Mouse (Mus musculus) neutrophil, adult 83 days (primary cell): Measurements from ENCODE around the gene Alkbh6. TPM values are rescaled to one million over a fixed set of nuclear protein-coding genes. Genes with fewer than 3 reads are reported as not detected.

Experiments used
- total RNA-seq, 2 experiments: library from RNA; stranded (reverse); gene quantifications; one replicate each; pipeline ENCODE4 v1.2.4; 2023

Gene Alkbh6
- 10 to 100 TPM; 11.1 to 13.8 TPM for total RNA-seq

DNA sequence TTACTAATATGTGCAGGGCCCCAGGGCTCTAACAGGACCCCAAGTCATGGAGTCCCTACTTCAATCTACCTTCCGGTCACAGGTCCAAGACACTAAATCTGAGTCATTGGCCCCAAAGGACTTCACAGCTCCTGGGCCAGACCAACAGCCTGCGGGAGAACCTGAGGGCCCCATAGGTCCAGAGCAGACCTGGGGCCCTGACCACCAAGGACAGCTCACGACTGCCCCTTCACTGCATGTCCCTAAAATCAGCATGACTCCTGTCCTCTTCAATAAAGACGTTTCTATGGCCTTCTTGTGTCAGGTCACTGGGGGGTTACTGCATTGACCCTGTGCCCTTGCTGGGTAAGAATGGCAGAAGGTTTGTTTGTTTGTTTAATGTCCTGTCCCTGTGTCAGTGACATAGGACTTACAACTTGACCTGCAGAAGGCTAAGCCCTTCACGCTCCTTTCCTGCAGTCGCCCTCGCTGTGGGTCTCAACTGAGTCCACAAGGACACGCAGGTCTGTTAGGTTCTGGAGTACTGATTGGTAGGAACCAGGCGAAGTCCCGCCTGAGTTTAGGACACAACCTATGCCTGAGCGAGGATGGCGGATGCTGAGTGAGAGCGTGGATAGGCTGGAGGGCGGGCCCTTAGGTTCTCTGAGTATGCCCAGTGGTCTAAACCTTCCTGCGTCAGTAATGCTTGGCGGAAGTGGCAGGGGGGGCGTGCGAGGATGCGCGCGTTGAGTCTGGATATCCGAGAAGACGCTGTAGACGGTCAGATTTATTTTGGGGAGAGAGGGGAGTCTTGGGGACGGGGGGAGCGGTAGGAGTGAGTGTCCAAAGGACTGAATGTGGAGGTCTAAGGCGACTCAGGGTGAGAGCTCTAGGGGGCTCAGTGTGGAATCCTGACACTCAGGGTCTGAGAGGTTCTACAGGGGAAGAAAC, at the start of gene Alkbh6:
TSS of gene Alkbh6 (plus strand) at position 642 of the 930 bp plus-strand sequence.

DNA sequence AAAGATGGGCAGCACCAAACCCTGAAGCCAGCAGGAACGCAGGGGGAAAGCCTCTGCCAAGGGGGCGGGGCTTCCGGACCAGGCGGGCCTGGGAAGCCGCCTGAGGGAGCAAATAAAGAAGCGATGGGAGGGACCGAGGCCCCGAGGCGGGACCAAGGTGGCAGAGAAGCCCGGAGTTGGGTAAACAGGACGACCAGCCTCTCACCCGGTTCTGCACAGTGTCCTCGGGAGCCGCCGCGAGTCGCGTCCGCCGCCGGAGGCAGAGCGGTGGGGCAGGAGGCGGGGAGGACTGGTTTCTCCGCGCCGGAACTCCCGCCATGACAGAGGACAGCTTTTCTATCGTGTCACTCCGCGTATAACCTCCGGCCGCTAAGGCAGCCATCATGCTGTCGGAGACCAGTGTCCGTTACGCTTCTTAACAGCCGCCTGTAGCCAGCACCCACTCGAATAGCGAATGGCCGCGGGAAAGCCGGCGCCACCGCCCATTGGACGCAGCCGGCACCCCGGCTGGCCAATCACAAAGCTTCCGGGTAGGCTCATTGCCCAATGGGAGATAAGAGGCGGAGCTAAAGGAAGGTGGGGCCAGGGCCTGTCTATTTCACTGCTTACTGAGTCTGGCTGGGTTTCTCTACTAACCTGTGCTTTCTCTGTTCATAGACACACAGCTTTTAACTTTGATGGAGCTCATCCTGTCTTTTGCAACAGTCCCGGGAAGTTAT, 28.4 kb upstream of the Alkbh6 start, which contains the start of the genes Thap8 and Wdr62:
TSS of gene Thap8 (plus strand) at position 144 of the 719 bp plus-strand sequence.
TSS of gene Wdr62 (minus strand) at position 469 of the 719 bp plus-strand sequence.

DNA sequence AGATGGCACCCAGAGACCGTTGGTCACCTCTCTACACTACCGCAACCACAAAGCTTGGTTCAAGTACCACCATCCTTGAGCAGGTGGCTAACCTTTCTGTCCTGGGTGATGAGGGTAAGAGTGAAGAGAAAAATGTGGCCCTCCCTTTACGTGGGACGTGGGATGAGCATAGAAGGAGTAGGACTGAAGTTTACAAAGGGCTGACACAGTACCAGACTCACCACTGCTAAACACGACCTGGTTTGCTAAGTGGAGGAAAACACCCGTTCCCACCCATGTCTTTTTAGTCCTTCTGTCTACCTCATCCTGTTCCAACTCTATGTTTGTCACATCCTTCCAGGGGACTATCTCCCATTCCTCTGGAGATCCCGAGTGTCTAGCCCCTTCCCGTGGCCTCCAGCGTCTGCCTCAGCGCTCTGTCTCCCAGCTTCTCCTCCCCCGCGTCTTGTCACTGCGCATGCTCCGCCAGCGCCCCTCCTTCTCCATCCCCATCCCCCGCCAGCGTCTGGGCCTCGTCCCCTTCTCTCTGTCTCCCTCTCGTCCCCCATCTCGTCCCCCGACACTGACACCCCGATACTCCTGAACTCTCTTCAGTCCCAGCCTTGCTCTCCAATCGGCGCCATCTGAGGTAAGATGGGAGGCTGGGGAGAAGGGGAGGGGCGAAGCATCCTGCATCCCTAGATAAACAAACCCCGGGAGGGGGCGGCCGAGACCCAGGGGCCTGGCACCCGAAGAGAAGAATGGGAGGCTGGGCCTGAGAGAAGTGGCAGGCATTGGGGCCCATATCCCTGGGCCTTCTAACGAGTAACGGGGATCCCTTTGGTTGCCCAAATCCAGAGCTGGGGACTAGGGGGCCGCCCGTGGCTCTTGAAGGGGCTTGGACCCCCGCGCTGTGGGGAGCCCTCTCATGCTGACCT, 17.0 kb upstream of the Alkbh6 start, which contains the start of gene Clip3:
TSS of gene Clip3 (plus strand) at position 514 of the 917 bp plus-strand sequence.

DNA sequence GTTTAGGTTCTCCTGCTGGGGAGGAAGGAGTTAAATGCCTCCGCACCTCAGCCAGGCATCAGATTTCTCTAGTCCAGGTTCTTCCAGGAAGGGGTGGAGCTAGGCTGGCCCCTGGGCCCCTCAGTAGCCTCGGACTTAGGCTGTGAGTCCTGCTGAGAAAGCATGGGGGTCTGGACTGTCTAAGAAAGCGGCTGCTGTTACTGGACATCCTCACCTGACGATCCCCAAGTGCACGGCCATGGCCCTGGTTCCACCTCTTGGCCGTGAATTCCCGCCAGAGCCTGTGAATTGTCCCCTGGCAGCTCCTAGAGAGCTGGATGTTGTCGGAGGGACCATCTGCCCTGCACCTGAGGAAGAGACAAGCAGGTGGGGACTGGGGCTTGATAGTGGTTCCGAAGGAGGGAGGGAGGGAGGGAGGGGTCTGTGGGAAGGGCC, 6.2 kb downstream of the Alkbh6 start, which contains the start of gene Syne4:
TSS of gene Syne4 (plus strand) at position 87 of the 435 bp plus-strand sequence.

DNA sequence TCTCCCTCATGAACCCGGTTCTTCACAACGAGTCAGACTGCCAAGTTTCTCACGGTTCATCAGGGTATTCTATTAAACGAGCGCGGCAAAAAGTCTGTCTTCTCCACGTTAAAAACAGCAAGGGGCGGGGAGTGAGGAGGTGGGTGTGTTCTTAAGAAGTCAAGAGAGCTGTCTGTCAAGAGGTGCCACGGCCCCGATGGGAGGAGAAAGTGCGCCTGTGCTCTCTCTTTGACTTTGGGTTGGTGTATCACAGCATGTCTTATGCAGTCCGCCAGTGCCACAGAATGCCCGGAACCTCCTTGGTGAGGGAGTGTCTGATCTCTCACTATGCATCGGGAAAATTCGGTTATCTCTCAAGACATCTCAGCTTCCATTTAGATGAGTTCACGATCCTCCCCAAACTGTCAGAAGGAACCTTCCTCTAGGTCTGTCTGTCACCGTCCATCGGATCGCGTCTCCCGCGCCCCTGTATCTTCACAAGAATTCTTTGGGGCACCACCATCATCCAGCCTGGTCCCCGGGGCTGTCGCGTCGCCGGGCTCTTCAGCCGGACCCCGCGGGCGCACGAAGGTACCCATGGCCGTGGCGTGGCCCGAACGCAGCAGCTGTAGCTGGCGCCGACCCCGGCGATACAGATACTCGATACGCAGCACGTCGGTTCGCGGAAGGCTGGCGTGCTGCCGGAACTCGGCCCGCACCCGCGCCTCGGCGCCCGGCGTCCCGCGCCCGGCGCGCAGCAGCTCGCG, 13.2 kb downstream of the Alkbh6 start, which contains the start of gene E130208F15Rik:
TSS of gene E130208F15Rik (plus strand) at position 202 of the 746 bp plus-strand sequence.

DNA sequence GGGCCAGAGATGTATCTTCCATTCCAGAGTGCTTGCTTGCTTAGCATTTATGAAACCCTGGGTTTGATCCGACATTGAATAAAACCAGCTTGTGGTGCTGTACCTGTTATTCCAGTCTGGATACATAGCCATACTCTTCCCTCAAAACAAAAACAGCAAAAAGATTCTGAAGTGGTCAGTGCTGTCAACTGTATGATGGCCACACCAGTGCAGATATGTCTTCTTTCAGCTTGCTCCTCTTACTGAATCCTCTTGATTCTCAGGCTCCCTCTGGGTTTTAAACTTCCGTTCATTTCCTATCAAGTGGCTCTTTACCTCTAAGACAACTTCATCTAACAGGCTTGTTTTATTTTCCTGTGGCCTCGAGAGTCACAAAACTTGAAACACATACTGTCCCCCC, 15.3 kb downstream of the Alkbh6 start, which contains the start of gene Sdhaf1:
TSS of gene Sdhaf1 (minus strand) at position 101 of the 400 bp plus-strand sequence.

DNA sequence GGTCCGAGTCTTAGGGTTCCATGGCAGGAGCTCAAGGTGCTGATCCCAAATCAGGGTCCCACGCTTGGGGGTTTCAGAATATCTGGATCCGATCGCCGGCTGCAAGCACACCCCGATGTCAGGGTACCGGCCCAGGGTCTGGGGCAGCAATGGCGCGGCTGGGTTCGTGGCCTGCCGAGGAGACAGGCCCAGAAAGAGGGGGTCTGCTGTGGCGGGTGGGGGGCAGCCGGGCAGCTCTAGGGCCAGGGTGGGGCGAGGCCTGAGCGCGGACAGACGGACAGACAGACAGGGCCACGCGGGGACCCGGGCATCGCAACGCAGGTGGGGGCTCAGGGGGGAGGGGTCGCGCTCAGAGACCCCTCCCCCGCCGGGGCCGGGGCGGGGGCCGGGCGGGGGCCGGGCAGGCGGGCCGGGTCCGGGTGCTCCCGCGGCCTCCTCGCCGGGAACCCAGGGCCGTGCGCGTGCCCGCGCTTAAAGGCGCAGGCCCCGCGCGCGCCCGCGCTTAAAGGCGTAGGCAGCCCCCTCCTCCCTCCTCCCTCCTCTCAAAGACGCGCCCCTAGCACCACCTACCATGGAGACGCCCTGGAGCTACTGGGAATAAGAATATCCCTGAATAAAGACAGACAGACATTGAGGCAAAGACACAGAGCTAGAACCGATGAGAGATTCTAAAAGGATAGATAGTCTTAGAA, 54.3 kb downstream of the Alkbh6 start, which contains the start of gene Lrfn3:
TSS of gene Lrfn3 (minus strand) at position 121 of the 692 bp plus-strand sequence.

Other genes starting within 250 kb of the Alkbh6 start
- gene Zfp82, start 235.8 kb upstream of the Alkbh6 start, total RNA-seq, result under 1 TPM; 0.75 to 0.86 TPM
- not detected for gene Gm26920, start 218.3 kb upstream of the Alkbh6 start, total RNA-seq
- 1 to 10 TPM in 1 of 2 experiments, under 1 TPM in 1; 0.92 to 1.0 TPM for gene Zfp566, start 218.2 kb upstream of the Alkbh6 start, total RNA-seq
- gene Zfp260, start 213.9 kb upstream of the Alkbh6 start, total RNA-seq, result 10 to 100 TPM in 1 of 2 experiments, 1 to 10 TPM in 1; 7.2 to 10.1 TPM
- gene Zfp382, start 186.8 kb upstream of the Alkbh6 start, total RNA-seq, result 1 to 10 TPM; 7.1 to 9.1 TPM
- gene Zfp146, start 139.0 kb upstream of the Alkbh6 start, total RNA-seq, result 10 to 100 TPM; 14.2 to 16.0 TPM
- 1 to 10 TPM in 1 of 2 experiments, not detected in 1; 1.4 TPM for gene Cox7a1, start 124.6 kb upstream of the Alkbh6 start, total RNA-seq
- 100 to 1,000 TPM; 216 to 218 TPM for gene Capns1, start 109.9 kb upstream of the Alkbh6 start, total RNA-seq
- gene Polr2i, start 76.8 kb upstream of the Alkbh6 start, total RNA-seq, result 10 to 100 TPM; 29.7 to 30.5 TPM
- 10 to 100 TPM; 47.2 to 53.8 TPM for gene Tbcb, start 76.4 kb upstream of the Alkbh6 start, total RNA-seq
- gene Ovol3, start 73.0 kb upstream of the Alkbh6 start, total RNA-seq, result not detected
- 1 to 10 TPM; 1.0 to 1.1 TPM for gene Thap8, start 28.6 kb upstream of the Alkbh6 start, total RNA-seq
- gene Wdr62, start 28.3 kb upstream of the Alkbh6 start, total RNA-seq, result 10 to 100 TPM; 15.1 to 21.7 TPM
- not detected for gene Clip3, start 17.0 kb upstream of the Alkbh6 start, total RNA-seq
- under 1 TPM in 1 of 2 experiments, not detected in 1; 0.77 TPM for gene Syne4, start 6.1 kb downstream of the Alkbh6 start, total RNA-seq
- under 1 TPM; 0.31 to 0.33 TPM for gene E130208F15Rik, start 13.0 kb downstream of the Alkbh6 start, total RNA-seq
- gene Sdhaf1, start 15.2 kb downstream of the Alkbh6 start, total RNA-seq, result 1 to 10 TPM; 2.0 to 3.4 TPM
- gene Lrfn3, start 54.1 kb downstream of the Alkbh6 start, total RNA-seq, result not detected
- gene Tyrobp, start 105.0 kb downstream of the Alkbh6 start, total RNA-seq, result 1,000 to 10,000 TPM; 1,969 to 2,032 TPM
- 100 to 1,000 TPM; 116 to 124 TPM for gene Hcst, start 111.1 kb downstream of the Alkbh6 start, total RNA-seq
- 10 to 100 TPM; 61.7 to 67.0 TPM for gene Nfkbid, start 113.0 kb downstream of the Alkbh6 start, total RNA-seq
- under 1 TPM in 1 of 2 experiments, not detected in 1; 0.35 TPM for gene Aplp1, start 136.8 kb downstream of the Alkbh6 start, total RNA-seq
- not detected for gene Kirrel2, start 149.0 kb downstream of the Alkbh6 start, total RNA-seq
- not detected for gene Nphs1, start 149.6 kb downstream of the Alkbh6 start, total RNA-seq
- not detected for gene Prodh2, start 184.9 kb downstream of the Alkbh6 start, total RNA-seq
- gene Arhgap33, start 226.3 kb downstream of the Alkbh6 start, total RNA-seq, result 10 to 100 TPM; 17.6 to 19.1 TPM
- gene Hspb6, start 243.5 kb downstream of the Alkbh6 start, total RNA-seq, result 1 to 10 TPM; 5.0 to 5.5 TPM
- gene Proser3, start 243.6 kb downstream of the Alkbh6 start, total RNA-seq, result 1 to 10 TPM; 4.4 to 5.1 TPM